Mouse (Mus musculus) monocyte, adult 59 days (primary cell): ENCODE data around the gene Pdlim5. TPM values are rescaled to one million over a fixed set of nuclear protein-coding genes. Genes with fewer than 3 reads are reported as not detected.

Experiments
- total RNA-seq, 2 experiments: library from RNA; stranded (reverse); gene quantifications; one replicate each; pipeline ENCODE4 v1.2.4; 2023

Gene Pdlim5
- 100 to 1,000 TPM; 109 to 116 TPM for total RNA-seq

GRCm38 (mm10) chr3:142395520-142396193, at the start of gene Pdlim5:
TSS of gene Pdlim5 (minus strand) at chr3:142395696.

Other genes starting within 250 kb of the Pdlim5 start
- not detected for gene Bmpr1b, start 226.3 kb downstream of the Pdlim5 start, total RNA-seq
- 10 to 100 TPM; 23.4 to 24.3 TPM for gene Gbp5, start 98.3 kb upstream of the Pdlim5 start, total RNA-seq
- 10 to 100 TPM; 10.9 to 14.5 TPM for gene Gbp7, start 134.6 kb upstream of the Pdlim5 start, total RNA-seq
- 10 to 100 TPM; 29.8 to 31.2 TPM for gene Gbp3, start 164.3 kb upstream of the Pdlim5 start, total RNA-seq
- gene Gbp2b, start 199.2 kb upstream of the Pdlim5 start, total RNA-seq: 1 to 10 TPM; 1.1 to 1.7 TPM
- gene Gbp2, start 224.9 kb upstream of the Pdlim5 start, total RNA-seq: 10 to 100 TPM; 21.7 to 24.8 TPM